Mouse (Mus musculus) limb, embryonic 15.5 days (tissue): ENCODE measurements around the gene Cyp2b23. TPM values are rescaled to one million over a fixed set of nuclear protein-coding genes. Genes with fewer than 3 reads are reported as not detected.
"Not testable (repeated sequence)": the region's sequence is repeated elsewhere in the genome, so short reads cannot be mapped to it uniquely, and the experiment has no call there.

Source experiments
- ATAC-seq: fragments of 200-750 bp; cut with Nextera tagmentation; 2 replicates; pipeline ENCODE4 v1.8.0; 2017; ENCODE audit warnings: low read depth, moderate TSS enrichment; ENCODE audit not compliant: insufficient number of reproducible peaks, low FRiP score, low TSS enrichment
- H3K27ac ChIP-seq: fragments of 300-500 bp; sonication (generic); 2 replicates; pipeline ENCODE4 v1.5.1; 2015; ENCODE audit warnings: moderate library complexity, mild to moderate bottlenecking, inconsistent platforms
- H3K27me3 ChIP-seq: fragments of 300-500 bp; sonication (generic); 2 replicates; pipeline ENCODE4 v1.6.1; 2015; ENCODE audit warnings: inconsistent platforms
- H3K36me3 ChIP-seq: fragments of 300-500 bp; sonication (generic); 2 replicates; pipeline ENCODE4 v1.6.1; 2015; ENCODE audit warnings: inconsistent platforms
- H3K4me1 ChIP-seq: fragments of 300-500 bp; sonication (generic); 2 replicates; pipeline ENCODE4 v1.6.1; 2015; ENCODE audit warnings: inconsistent platforms
- H3K4me2 ChIP-seq: fragments of 300-500 bp; sonication (generic); 2 replicates; pipeline ENCODE4 v1.6.1; 2015; ENCODE audit warnings: mild to moderate bottlenecking, inconsistent platforms
- H3K4me3 ChIP-seq: fragments of 300-500 bp; sonication (generic); 2 replicates; pipeline ENCODE4 v1.5.1; 2015; ENCODE audit warnings: mild to moderate bottlenecking, inconsistent platforms
- H3K9ac ChIP-seq: fragments of 300-500 bp; sonication (generic); 2 replicates; pipeline ENCODE4 v1.6.1; 2015; ENCODE audit warnings: inconsistent platforms
- H3K9me3 ChIP-seq: fragments of 300-500 bp; sonication (generic); 2 replicates; pipeline ENCODE4 v1.6.1; 2016; ENCODE audit warnings: inconsistent platforms
- WGBS: fragments of 180-500 bp; shearing (Covaris S2); methylation state at CpG from one replicate; pipeline ENCODE4 v1.1.7; 2015; 5-methylcytosine and 5-hydroxymethylcytosine counted together
- polyA plus RNA-seq: library from polyadenylated mRNA; unstranded; fragments of >200 nt; fragmentation: Nextera tagmentation; extraction: Ambion mirVana; gene quantifications from 2 replicates; pipeline ENCODE4 v1.2.1, GENCODE M21; 2015

Cyp2b23 gene
- polyA plus RNA-seq, result not detected in 2 replicates

DNA sequence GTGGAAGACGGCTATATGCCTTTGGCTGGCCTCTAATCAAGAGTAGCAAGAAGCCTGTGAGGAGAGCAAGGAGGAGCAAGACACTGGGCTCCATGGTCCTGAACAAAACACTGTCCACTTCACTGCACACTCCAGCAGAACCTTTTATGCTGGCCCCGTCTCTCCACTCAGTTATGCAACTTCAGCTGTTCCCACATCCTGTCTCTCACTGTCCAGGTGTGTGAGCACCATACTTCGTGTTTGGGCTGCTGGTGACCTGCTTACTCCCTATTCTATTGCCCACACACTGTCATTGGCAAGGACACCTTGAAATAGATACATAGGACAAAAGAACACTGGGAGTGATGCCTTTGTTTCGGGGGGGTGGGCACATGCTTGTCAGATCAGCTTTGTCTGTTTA, at the start of gene Cyp2b23:
Cyp2b23 (minus strand) TSS at position 101 of the 400 bp plus-strand sequence.
- H3K4me3 ChIP-seq, result no peak within 1 kb of the TSS
- H3K4me2 ChIP-seq, result no peak within 1 kb of the TSS

DNA sequence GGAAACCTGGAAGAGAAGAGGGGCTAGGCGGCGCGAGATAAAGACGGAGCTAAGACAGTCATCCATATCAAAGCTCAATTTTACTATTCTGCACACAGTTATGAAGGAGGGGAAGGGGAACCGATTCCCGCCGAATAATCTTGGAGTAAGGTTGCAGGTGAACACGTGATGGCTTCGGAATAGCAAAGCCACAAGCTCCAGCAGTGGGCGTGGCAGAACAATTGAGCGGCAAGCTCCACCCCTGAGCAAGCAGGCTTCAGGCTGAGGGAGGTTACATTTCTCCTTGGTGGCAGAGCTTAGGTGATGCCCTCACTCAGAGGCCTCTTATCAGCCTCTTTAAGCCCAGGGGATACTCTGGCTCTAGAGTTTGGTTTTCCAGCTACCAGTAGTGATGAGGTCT, 24.8 kb upstream of the Cyp2b23 start:
- no peaks in the 10 kb centered on the region for H3K4me1 ChIP-seq
- H3K36me3 ChIP-seq, result no peaks in the 10 kb centered on the region
- no peaks in the 10 kb centered on the region for H3K27me3 ChIP-seq
- no peak for ATAC-seq
- H3K9me3 ChIP-seq, result no peaks in the 10 kb centered on the region
- H3K9ac ChIP-seq, result no peak overlapping the region
- H3K4me2 ChIP-seq, result no peak overlapping the region
- WGBS, result 90% methylated on average over 11 of the region's 11 CpGs
- no peak overlapping the region for H3K27ac ChIP-seq
- H3K4me3 ChIP-seq, result no peak overlapping the region

More for the DNA sequence above, at the start of gene Cyp2b23:
- WGBS, result 75% methylated on average over 4 of the region's 4 CpGs
- Histone ChIP-seq H3K27ac (no peak within 1 kb of the TSS), H3K9ac (no peak within 1 kb of the TSS), H3K4me1 (no peaks in the 10 kb centered on the region), H3K27me3 (no peaks in the 10 kb centered on the region), H3K36me3 (no peaks in the 10 kb centered on the region), H3K9me3 (no peaks in the 10 kb centered on the region)
- ATAC-seq, result no peak

DNA sequence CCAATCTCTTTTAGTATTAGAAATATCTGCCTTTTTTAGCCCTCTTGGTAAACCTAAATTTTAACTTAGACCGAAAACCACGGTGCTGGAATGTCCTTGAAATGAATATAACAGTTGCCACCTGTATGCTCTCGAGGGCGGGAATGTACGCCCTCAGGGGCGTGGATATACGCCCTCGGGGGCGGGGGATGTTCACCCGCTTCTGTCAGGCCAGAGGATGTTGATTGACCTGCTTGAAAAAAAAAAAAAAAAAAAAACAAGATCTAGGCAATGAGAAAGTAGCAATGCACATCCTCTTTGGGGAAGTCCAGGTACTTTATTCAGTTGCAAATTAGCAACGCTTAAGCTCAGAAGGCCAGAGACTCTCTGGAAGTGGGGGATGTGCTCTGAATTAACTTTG, 20.8 kb upstream of the Cyp2b23 start:
- no peak overlapping the region for H3K27ac ChIP-seq
- H3K9me3 ChIP-seq, result no peaks in the 10 kb centered on the region
- H3K27me3 ChIP-seq, result no peaks in the 10 kb centered on the region
- 37% methylated on average over 11 of the region's 11 CpGs for WGBS
- no peak overlapping the region for H3K4me3 ChIP-seq
- no peaks in the 10 kb centered on the region for H3K4me1 ChIP-seq
- H3K9ac ChIP-seq, result no peak overlapping the region
- no peaks in the 10 kb centered on the region for H3K36me3 ChIP-seq
- no peak overlapping the region for H3K4me2 ChIP-seq
- ATAC-seq, result no peak

DNA sequence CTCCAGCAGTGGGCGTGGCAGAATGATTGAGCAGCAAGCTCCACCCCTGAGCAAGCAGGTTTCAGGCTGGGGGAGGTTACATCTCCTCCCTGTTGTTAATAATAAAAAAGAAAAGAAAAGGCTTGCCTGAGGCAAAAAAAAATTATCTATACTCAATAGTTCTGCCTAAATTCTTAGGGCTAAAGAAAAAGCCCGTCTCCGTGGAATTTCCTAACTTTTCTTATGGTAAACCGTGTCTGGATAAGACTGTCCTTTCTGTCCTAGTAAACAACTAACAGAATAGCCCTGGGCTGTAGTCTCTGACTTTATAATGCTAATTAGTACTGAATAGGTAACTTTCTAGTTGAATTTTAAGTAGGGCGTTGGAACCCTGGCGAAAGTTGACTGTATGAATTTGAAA, 20.0 kb upstream of the Cyp2b23 start:
- H3K27me3 ChIP-seq, H3K4me1 ChIP-seq, H3K4me2 ChIP-seq, ATAC-seq, H3K9me3 ChIP-seq, H3K27ac ChIP-seq, H3K9ac ChIP-seq, H3K4me3 ChIP-seq, H3K36me3 ChIP-seq: not testable (repeated sequence)
- WGBS, result 48% methylated on average over 6 of the region's 6 CpGs

DNA sequence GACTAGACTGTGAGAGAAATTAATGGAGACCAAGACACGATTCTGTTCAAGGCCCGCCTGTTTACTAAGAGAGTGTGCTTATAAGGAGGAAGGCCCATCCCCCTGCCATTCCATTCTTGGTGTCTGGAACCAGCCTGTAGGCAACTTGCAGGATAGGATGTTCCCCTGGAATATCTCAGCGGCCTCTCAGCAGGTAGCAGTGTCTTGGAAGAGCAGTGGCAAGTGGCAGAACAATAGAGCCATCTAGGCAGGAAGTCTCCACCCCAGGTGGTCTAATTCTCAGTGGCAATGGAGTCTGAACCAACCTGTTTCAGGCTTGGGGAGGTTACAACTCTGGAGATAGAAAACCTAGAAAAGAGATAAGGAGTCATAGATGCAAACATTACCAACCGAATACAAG, 13.9 kb upstream of the Cyp2b23 start:
- Histone ChIP-seq H3K36me3 (no peaks in the 10 kb centered on the region), H3K4me3 (no peak overlapping the region), H3K4me2 (no peak overlapping the region), H3K27ac (no peak overlapping the region), H3K4me1 (no peaks in the 10 kb centered on the region), H3K9ac (no peak overlapping the region), H3K9me3 (no peaks in the 10 kb centered on the region), H3K27me3 (no peaks in the 10 kb centered on the region)
- no peak for ATAC-seq
- 80% methylated on average over 4 of the region's 4 CpGs for WGBS

DNA sequence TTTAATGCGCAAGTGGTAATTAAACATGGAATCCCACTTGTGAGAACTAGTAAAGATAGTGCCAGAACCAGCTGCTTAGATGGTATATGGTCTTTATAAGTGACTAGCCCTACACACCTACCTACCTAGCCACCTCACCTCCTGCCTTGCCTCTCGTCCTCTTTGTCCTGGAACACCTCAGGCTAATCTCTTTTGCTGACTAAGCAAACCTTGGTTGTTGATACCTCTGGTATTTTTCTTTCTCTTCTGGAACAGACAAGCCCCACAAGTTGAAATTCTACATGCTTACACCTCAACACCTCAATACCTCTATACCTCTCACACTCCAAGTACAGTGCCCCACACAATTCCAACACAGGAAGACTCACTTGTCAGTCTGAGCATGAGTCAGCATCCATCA, 524 bp downstream of the Cyp2b23 start:
- Histone ChIP-seq H3K27ac (no peak overlapping the region), H3K36me3 (no peaks in the 10 kb centered on the region), H3K4me1 (no peaks in the 10 kb centered on the region), H3K9me3 (no peaks in the 10 kb centered on the region), H3K27me3 (no peaks in the 10 kb centered on the region), H3K4me3 (no peak overlapping the region), H3K9ac (no peak overlapping the region), H3K4me2 (no peak overlapping the region)
- 71% methylated on average over 2 of the region's 2 CpGs for WGBS
- ATAC-seq, result no peak

DNA sequence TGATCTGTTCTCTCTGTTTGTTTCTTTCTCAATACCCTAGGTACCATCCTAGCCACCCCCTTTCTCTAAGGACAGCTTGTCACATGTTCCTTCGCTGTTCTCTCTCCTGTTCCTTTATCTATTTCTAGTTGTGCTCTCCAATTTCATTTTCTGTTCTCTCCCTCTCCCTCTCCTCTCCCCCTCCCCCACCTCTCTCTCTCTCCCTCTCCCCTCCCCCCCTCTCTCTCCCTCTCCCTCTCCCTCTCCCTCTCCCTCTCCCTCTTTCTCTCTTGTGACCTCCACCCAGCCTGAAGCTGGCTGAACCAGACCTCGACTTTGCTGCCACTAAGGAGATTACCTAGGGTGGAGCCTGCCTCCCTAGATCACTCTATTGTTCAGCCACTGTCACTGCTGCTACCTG, 18.8 kb downstream of the Cyp2b23 start:
- not testable (repeated sequence) for H3K9me3 ChIP-seq, H3K27ac ChIP-seq, H3K4me3 ChIP-seq, H3K4me2 ChIP-seq, H3K27me3 ChIP-seq, H3K9ac ChIP-seq, H3K4me1 ChIP-seq, H3K36me3 ChIP-seq, ATAC-seq
- 33% methylated on average over 2 of the region's 2 CpGs for WGBS

DNA sequence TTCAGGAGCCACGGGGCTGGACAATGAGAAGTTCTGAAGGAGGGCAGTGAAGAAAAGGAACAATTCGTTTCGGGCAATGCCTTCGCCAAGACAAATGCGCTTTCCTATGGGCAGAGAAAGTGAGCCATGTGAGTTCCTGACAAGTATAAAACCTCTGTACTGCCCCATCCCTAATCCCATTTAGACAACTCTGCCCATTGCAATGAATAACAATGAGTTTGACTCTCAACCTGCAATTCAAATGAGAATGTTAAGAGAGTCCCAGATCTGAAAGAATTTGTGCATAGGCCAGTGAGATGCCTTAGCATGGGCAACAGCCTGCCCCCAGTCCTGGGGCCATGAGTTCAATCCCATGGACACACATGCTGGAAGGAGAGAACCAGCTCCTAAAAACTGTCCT, 20.2 kb downstream of the Cyp2b23 start:
- no peaks in the 10 kb centered on the region for H3K9me3 ChIP-seq
- no peak for ATAC-seq
- WGBS, result 93% methylated on average over 5 of the region's 5 CpGs
- H3K4me1 ChIP-seq, result no peaks in the 10 kb centered on the region
- H3K27ac ChIP-seq, result no peak overlapping the region
- H3K27me3 ChIP-seq, result no peaks in the 10 kb centered on the region
- H3K9ac ChIP-seq, result no peak overlapping the region
- no peaks in the 10 kb centered on the region for H3K36me3 ChIP-seq
- H3K4me3 ChIP-seq, result no peak overlapping the region
- no peak overlapping the region for H3K4me2 ChIP-seq

DNA sequence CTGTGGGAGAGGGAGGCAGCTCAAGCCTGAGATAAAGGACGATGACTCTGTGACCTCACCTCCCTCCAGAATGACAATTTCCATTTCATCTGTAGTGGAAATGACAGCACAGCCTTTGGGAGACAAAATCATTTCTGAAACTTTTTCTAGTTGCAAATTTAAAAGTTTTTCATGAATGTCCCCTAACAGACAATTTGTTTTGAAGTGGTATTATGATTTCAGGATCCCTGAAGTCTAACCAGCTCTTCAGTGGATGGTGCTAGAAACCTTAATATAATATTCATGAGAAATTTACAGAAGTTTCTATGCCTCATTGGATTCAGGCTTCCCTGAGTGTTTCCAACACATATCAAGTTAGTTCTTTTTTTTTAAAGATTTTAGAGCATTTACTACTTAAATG, 67.9 kb downstream of the Cyp2b23 start, which contains the start of gene Vmn1r185:
Vmn1r185 (minus strand) TSS at position 101 of the 400 bp plus-strand sequence.
- H3K27ac ChIP-seq, H3K4me2 ChIP-seq, H3K27me3 ChIP-seq, H3K9ac ChIP-seq, ATAC-seq, H3K9me3 ChIP-seq, H3K4me3 ChIP-seq, H3K4me1 ChIP-seq, H3K36me3 ChIP-seq: not testable (repeated sequence)
- 76% methylated on average over 1 of the region's 1 CpGs for WGBS

Other genes with a start within 250 kb of the Cyp2b23 start
- gene Nlrp9a, start 151.4 kb downstream of the Cyp2b23 start, polyA plus RNA-seq, result not detected in 2 replicates
- not detected in 2 replicates for gene Vmn1r185, start 68.0 kb downstream of the Cyp2b23 start, polyA plus RNA-seq
- gene Cyp2b19, start 70.7 kb upstream of the Cyp2b23 start, polyA plus RNA-seq, result 11.3 and 14.7 TPM in 2 replicates
- gene Cyp2g1, start 122.5 kb upstream of the Cyp2b23 start, polyA plus RNA-seq, result not detected in 2 replicates
- not detected in 2 replicates for gene Cyp2a5, start 148.9 kb upstream of the Cyp2b23 start, polyA plus RNA-seq